Mouse (Mus musculus) thymus, postnatal 10 days (tissue): ENCODE results near the gene Ceacam15.
"Not testable (repeated sequence)": the region's sequence is repeated elsewhere in the genome, so short reads cannot be mapped to it uniquely, and the experiment has no call there.

Experiments used
- DNase-seq, 2 experiments: peaks; one replicate each; pipeline ENCODE4 v3.0.0; 2021; ENCODE audit warnings: low spot score in 2 of 2

The Ceacam15 gene

GRCm38 (mm10) chr7:16675605-16676004, at the start of gene Ceacam15:
Gene Ceacam15, minus strand, starts transcription at chr7:16675705.
- no peak for DNase-seq

- DNase-seq = not testable (repeated sequence)
These were observed 47.0 kb upstream of the Ceacam15 start for GRCm38 (mm10) chr7:16722490-16722889.

GRCm38 (mm10) chr7:16721629-16722028, 46.1 kb upstream of the Ceacam15 start, which contains the start of gene Ceacam9:
Gene Ceacam9, plus strand, starts transcription at chr7:16721929.
- DNase-seq = no peak

- DNase-seq = peak in 1 of 2 experiments; percentile 28
These were observed 41.1 kb upstream of the Ceacam15 start for GRCm38 (mm10) chr7:16716456-16717152.

- DNase-seq = no peak
These were observed 37.3 kb upstream of the Ceacam15 start for GRCm38 (mm10) chr7:16712633-16713415.

- DNase-seq = no peak
These were observed 35.1 kb upstream of the Ceacam15 start for GRCm38 (mm10) chr7:16710604-16711003.

GRCm38 (mm10) chr7:16708244-16708643, 32.7 kb upstream of the Ceacam15 start:
- no peak for DNase-seq

- no peak for DNase-seq
These were observed 30.9 kb upstream of the Ceacam15 start for GRCm38 (mm10) chr7:16706385-16706784.

- no peak for DNase-seq
These were observed 25.1 kb upstream of the Ceacam15 start for GRCm38 (mm10) chr7:16700583-16700982.

GRCm38 (mm10) chr7:16699042-16699441, 23.5 kb upstream of the Ceacam15 start:
- DNase-seq = peak in 1 of 2 experiments; percentile 49

GRCm38 (mm10) chr7:16695025-16695424, 19.5 kb upstream of the Ceacam15 start:
- DNase-seq = peak; percentile 55 to 75

GRCm38 (mm10) chr7:16689196-16689595, 13.7 kb upstream of the Ceacam15 start:
- DNase-seq = no peak

GRCm38 (mm10) chr7:16680194-16680593, 4.7 kb upstream of the Ceacam15 start:
- DNase-seq = peak in 1 of 2 experiments; percentile 21

GRCm38 (mm10) chr7:16674699-16675098, 806 bp downstream of the Ceacam15 start:
- DNase-seq = not testable (repeated sequence)

GRCm38 (mm10) chr7:16673823-16674222, 1.7 kb downstream of the Ceacam15 start:
- DNase-seq = no peak

GRCm38 (mm10) chr7:16668331-16668930, 7.1 kb downstream of the Ceacam15 start:
- peak; percentile 47 to 61 for DNase-seq

- no peak for DNase-seq
These were observed 31.2 kb downstream of the Ceacam15 start for GRCm38 (mm10) chr7:16644260-16644659.

- DNase-seq = peak; percentile 35 to 57
These were observed 32.4 kb downstream of the Ceacam15 start for GRCm38 (mm10) chr7:16643106-16643505.

GRCm38 (mm10) chr7:16639028-16639427, 36.5 kb downstream of the Ceacam15 start:
- no peak for DNase-seq

- DNase-seq = no peak
These were observed 40.4 kb downstream of the Ceacam15 start for GRCm38 (mm10) chr7:16635116-16635515.

- DNase-seq = not testable (repeated sequence)
These were observed 41.6 kb downstream of the Ceacam15 start for GRCm38 (mm10) chr7:16633913-16634312.

- DNase-seq = no peak
These were observed 43.6 kb downstream of the Ceacam15 start for GRCm38 (mm10) chr7:16631932-16632331.
